Mouse (Mus musculus) thymus, adult 2 months (tissue): Measurements from ENCODE around the gene Usp45.

Experiments
- CTCF ChIP-seq: fragments of 200-500 bp; IDR thresholded peaks from 2 replicates; pipeline ENCODE4 v1.5.1; 2012; ENCODE audit warnings: mild to moderate bottlenecking, control low read depth, low read length, moderate library complexity, borderline replicate concordance; ENCODE audit not compliant: control insufficient read depth, poor library complexity, insufficient read depth; ENCODE audit errors: extremely low read depth
- POLR2A ChIP-seq: fragments of 200-500 bp; IDR thresholded peaks from 2 replicates; pipeline ENCODE4 v1.6.1; 2012; ENCODE audit warnings: mild to moderate bottlenecking, low read length, control low read depth, moderate library complexity; ENCODE audit not compliant: control insufficient read depth, poor library complexity, insufficient read depth; ENCODE audit errors: extremely low read depth

DNA sequence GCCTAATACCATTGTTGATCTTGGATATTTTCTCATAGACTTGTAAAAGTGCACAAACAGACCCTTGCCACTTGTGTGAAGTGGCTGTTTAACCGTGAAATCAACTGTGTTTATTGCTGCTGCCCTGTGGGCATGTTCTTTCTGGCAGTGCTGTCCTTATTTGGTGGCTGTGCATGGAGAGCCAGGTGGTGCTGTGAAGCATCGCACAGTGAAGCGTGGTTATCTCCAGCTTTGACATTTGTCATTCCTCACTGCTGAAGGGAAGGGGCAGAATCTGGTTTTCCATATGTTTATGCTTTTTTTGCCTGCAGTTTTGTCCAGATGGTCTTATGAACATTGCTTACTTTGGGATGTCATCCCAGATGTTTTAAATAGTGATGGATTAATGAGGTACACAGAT is 26.7 kb downstream of the Usp45 start:
- TF ChIP-seq POLR2A (no peak), CTCF (no peak)
